Mouse (Mus musculus): ENCODE measurements around the gene Sh3gl1. TPM values are rescaled to one million over a fixed set of nuclear protein-coding genes. Genes with fewer than 3 reads are reported as not detected.
A peak's percentile ranks its signal among the peaks of the same experiment; 100 is the strongest.
"Not testable (repeated sequence)": the region's sequence is repeated elsewhere in the genome, so short reads cannot be mapped to it uniquely, and the experiment has no call there.

The Sh3gl1 gene
- polyA plus RNA-seq (2015; fragmentation: Nextera tagmentation; extraction: Ambion mirVana): 168 and 175 TPM in 2 replicates

DNA sequence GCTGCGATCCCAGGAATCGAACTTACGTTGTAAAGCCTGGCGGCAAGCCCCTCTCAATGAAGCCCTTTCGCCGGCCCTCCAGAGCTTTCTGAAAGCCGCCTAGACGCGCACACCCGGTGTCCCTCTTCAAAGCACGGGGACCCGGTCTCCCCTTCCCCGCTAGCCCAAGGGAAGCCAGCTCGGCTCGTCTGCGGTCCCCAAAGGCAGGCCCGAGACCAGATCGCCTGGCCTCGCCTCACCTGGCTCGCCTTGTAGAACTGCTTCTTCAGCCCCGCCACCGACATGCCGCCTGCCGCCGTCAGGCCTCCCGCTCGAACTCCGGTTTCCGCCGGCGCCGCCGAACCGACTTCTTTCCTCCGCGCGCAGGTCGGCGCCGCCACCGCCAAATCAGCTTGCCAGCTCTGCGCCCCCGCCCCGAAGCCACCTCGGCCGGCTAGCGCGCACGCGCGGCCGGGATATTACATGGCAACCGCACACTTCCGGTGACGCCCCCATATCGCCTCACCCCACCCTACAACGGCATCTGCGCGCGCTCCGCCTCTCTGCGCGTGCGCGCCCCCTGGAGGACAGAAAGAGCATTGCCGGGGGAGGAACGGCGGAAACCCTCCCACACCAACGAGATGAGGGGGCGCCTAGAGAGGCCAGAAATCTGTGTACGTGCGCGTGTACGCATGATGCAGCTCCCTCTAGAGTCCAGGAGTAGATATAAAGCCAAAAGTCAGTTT, at the start of gene Sh3gl1:
TSS of gene Sh3gl1 (minus strand) at position 460 of the 725 bp plus-strand sequence.
- Histone ChIP-seq H3K9me3 (replicated peaks) (no peaks in the 10 kb centered on the region), H3K4me2 (peak within 1 kb of the TSS; percentile 65), H3K27ac (peak within 1 kb of the TSS; percentile 92), H3K27me3 (no peaks in the 10 kb centered on the region), H3K36me3 (peaks cover 19% of the 10 kb centered on the region), H3K9ac (peak within 1 kb of the TSS; percentile 95), H3K4me1 (peaks cover 57% of the 10 kb centered on the region), H3K4me3 (replicated peaks) (peak within 1 kb of the TSS; percentile 82)
- WGBS: under 1% methylated on average over 74 of the region's 74 CpGs
- ATAC-seq (replicated peaks; ENCODE audit: low FRiP score): peak; percentile 92

DNA sequence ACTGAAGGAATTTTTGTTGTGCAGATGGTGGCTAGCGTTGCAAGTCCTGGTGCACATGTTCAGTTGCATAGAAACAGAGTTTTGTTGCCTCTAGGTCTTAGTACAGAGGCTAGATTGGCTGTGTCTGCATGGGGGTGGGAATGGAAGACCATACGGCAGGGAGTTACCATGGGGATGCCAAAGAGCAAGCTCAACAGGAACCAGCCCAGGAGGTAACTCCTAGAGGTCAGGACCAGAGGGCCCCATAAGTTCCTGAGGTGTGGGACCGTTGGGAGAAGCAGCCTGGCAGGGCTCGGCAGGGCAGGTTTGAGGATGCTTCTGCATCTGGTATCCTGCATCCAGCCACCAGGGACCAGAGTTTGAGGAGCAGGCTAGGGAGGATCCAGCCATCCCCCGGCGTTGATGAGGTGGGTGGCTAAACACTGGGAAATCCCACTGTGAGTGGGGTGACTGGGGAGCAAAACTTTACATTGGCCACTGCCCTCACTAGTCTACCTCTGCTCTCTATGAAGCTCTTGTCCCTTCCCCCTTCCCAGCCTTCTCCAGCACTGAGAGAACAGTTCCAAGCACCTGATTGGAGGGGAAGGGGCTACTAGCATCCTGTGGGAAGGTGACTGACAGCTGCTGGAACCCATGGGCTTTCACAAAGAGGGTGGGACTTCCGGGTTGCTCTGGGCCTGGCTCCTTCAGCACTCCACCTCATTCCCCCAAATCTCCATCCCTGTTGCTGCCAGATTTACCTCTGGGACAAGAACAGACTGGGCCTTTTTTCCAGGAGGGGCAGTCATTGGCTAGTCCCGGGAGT, 44.5 kb upstream of the Sh3gl1 start:
- Histone ChIP-seq H3K9me3 (replicated peaks) (no peaks in the 10 kb centered on the region), H3K27me3 (no peaks in the 10 kb centered on the region), H3K9ac (peak overlapping the region; percentile 88), H3K4me2 (peak overlapping the region; percentile 95), H3K27ac (peak overlapping the region; percentile 61), H3K36me3 (peaks cover 38% of the 10 kb centered on the region), H3K4me1 (peaks cover 29% of the 10 kb centered on the region), H3K4me3 (replicated peaks) (peak overlapping the region; percentile 66)
- whole genome bisulfite sequencing: 7% methylated on average over 8 of the region's 8 CpGs
- peak; percentile 38 for ATAC-seq (replicated peaks; ENCODE audit: low FRiP score)

DNA sequence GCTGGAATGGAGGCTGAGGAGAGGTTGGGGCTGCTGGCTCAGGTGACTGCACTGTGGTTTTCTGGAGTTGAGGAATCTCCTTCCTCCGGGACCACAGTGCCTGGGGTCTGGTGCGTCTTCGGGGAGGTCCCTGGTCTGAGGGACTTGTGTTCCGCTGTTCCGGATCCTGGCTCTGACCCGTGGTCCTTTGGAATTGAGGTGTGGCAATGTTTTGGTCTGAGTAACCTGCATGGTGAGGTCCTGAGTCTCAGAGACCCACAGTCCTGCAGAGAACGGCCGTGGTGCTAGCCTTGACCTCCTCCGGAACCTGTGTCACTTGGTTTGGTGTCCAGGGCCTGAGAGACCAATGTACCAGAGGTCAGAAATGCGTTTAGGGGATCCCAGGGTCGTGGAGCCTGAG, 43.5 kb upstream of the Sh3gl1 start:
- Histone ChIP-seq H3K9ac (peak overlapping the region; percentile 88), H3K9me3 (replicated peaks) (no peaks in the 10 kb centered on the region), H3K4me3 (replicated peaks) (peak overlapping the region; percentile 66), H3K4me2 (peak overlapping the region; percentile 95), H3K27ac (peak overlapping the region; percentile 56; the same call in 1 of the 2 replicates), H3K4me1 (peaks cover 36% of the 10 kb centered on the region), H3K27me3 (no peaks in the 10 kb centered on the region), H3K36me3 (peaks cover 28% of the 10 kb centered on the region)
- 1% methylated on average over 11 of the region's 11 CpGs for WGBS
- ATAC-seq (replicated peaks; ENCODE audit: low FRiP score): no peak

DNA sequence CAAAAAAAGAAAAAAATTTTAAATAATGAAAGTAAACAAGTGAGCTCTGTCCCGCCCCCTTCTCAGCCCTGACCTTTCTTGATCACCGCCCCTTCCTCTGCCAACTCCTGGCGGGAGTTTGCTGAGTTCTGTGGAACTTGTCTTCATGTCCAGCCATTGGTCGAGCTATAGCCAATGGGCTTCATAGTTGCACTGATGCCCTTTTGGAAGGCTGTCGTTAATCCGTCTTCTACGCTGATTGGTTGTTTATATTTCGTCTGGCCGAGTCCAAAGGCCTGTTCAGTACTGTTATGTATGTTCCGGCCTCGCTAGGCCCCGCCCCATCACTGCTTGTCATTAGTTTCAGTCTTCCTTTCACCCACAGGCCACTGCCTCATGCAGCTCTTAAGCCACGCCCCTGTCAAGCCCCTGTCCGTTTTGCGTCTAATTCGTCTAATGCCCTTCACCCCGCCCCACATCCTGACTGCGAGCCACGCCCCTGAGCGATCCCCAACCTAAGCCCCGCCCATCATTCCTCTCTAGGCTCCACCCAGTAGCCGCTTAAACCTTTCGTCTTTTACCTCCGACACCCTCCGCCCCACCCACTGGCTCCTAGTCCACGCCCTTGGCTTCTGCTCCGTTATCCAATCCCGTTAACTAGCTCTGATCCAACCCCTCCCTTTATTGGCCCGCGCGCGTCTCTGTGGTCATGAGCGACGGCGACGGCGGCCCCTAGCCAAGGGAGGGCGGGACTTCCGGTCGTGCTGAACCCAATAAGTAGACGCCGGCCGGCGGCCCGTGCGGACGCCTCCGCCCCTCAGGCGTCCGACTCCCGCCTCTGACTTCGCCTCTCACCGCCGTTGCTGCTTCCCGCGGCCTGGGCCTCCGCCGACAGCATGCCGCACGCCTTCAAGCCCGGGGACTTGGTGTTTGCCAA, 42.7 kb upstream of the Sh3gl1 start, which contains the start of gene Hdgfl2:
TSS of gene Hdgfl2 (plus strand) at position 755 of the 916 bp plus-strand sequence.
- peak within 1 kb of the TSS; percentile 88 for H3K9ac ChIP-seq
- H3K4me3 ChIP-seq (replicated peaks): peak within 1 kb of the TSS; percentile 66
- H3K27ac ChIP-seq: peak within 1 kb of the TSS; percentile 74
- ATAC-seq (replicated peaks; ENCODE audit: low FRiP score): peak; percentile 94
- peak within 1 kb of the TSS; percentile 95 for H3K4me2 ChIP-seq
- H3K9me3 ChIP-seq (replicated peaks): no peaks in the 10 kb centered on the region
- no peaks in the 10 kb centered on the region for H3K27me3 ChIP-seq
- H3K36me3 ChIP-seq: peaks cover 22% of the 10 kb centered on the region
- H3K4me1 ChIP-seq: peaks cover 39% of the 10 kb centered on the region
- under 1% methylated on average over 61 of the region's 61 CpGs for WGBS

DNA sequence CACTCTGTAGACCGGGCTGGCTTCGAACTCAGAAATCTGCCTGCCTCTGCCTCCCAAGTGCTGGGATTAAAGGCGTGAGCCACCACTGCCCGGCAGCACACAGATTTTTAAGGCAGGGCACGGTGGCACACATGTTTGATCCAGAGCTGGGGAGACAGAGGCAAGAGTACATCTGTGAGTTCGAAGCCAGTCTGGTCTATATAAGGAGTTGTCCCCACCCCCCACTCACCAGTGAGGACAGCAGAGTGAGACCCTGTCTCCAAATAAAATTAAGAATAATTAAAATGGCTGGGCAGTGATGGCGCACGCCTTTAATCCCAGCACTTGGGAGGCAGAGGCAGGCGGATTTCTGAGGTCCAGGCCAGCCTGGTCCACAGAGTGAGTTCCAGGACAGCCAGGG, 41.9 kb upstream of the Sh3gl1 start:
- Histone ChIP-seq H3K27ac (peak overlapping the region; percentile 74), H3K36me3 (peaks cover 17% of the 10 kb centered on the region), H3K4me1 (peaks cover 46% of the 10 kb centered on the region), H3K4me2 (peak overlapping the region; percentile 95), H3K4me3 (replicated peaks) (peak overlapping the region; percentile 66)
- not testable (repeated sequence) for H3K9ac ChIP-seq; H3K9me3 ChIP-seq (replicated peaks); H3K27me3 ChIP-seq; ATAC-seq (replicated peaks; ENCODE audit: low FRiP score)
- WGBS: 68% methylated on average over 9 of the region's 9 CpGs

DNA sequence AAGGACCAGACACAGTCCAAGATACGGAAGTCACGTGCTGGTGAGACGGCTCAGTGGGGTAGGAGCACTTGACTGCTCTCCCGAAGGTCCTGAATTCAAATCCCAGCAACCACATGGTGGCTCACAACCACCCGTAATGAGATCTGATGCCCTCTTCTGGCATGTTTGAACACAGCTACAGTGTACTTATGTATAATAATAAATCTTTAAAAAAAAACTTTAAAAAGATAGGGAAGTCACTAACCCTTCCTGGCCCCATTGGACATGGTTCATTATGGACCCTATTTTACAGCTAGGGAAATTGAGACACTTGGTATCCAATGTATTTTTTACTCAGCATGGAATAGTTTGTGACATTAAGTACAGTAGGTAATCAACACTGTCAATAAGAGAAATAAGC, 41.1 kb upstream of the Sh3gl1 start:
- no peak for ATAC-seq (replicated peaks; ENCODE audit: low FRiP score)
- Histone ChIP-seq H3K9me3 (replicated peaks) (no peaks in the 10 kb centered on the region), H3K9ac (no peak overlapping the region), H3K4me3 (replicated peaks) (no peak overlapping the region), H3K36me3 (peaks cover 15% of the 10 kb centered on the region), H3K27ac (no peak overlapping the region), H3K4me2 (no peak overlapping the region), H3K27me3 (no peaks in the 10 kb centered on the region), H3K4me1 (peaks cover 53% of the 10 kb centered on the region)
- WGBS: 93% methylated on average over 5 of the region's 5 CpGs

DNA sequence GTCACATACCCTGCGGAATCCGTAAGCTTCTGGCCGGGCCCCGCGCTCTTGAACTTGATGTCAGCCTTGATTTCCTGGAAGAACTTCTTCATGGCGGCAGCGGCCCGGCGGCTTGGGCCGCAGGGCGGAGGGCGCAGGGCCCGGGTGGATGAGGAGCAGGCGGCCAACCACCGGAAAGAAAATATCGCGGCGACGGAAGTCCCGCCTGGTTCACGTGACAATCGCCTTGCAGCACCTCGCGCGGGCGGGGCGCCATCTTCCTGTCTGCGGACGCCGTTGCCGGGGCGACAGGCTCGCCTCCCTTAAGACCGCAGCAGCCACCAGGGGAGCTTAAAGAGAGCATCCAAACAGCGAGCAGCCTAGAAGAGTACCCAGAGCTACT, 38.4 kb upstream of the Sh3gl1 start, which contains the start of gene Ubxn6:
TSS of gene Ubxn6 (minus strand) at position 202 of the 382 bp plus-strand sequence.
- Histone ChIP-seq H3K36me3 (peaks cover 33% of the 10 kb centered on the region), H3K4me3 (replicated peaks) (peak within 1 kb of the TSS; percentile 79), H3K4me1 (peaks cover 30% of the 10 kb centered on the region), H3K4me2 (peak within 1 kb of the TSS; percentile 76), H3K27ac (peak within 1 kb of the TSS; percentile 99), H3K9ac (peak within 1 kb of the TSS; percentile 76), H3K9me3 (replicated peaks) (no peaks in the 10 kb centered on the region), H3K27me3 (no peaks in the 10 kb centered on the region)
- WGBS: under 1% methylated on average over 35 of the region's 35 CpGs
- peak; percentile 61 for ATAC-seq (replicated peaks; ENCODE audit: low FRiP score)

DNA sequence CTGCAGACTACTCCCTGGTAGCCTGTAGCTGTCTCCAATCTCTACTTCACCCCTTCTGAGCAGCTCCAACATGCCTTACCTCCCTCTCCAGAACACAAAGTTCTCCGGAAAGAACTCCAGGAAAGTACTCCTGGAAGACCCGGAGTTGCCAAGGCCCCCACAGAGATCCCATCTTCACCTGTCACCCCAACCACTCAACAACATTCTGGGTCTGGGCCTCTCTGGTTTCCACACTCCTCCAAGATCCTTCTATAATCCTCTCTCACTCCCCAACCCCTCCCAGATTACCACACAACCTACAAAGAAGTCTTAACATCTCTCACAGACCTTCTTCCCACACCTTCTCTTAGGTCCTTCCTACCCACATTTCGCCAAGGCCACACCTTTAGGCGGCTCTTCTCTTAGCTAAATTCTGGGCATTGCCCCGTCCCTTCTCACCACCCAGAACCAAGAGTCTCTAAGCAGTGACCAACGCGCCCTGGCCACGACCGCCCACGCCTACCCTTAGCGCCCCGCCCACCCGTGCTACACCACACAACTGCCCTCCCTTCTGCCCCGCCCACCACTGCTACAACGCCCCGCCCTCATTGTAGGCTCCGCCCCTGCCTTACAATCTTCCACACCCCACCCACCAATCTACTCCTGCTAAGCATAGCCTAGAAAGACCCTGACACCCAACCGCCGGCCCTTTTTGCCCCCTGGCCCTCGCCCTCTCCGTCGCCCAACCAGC, 37.8 kb upstream of the Sh3gl1 start:
- Histone ChIP-seq H3K4me1 (peaks cover 30% of the 10 kb centered on the region), H3K27me3 (no peaks in the 10 kb centered on the region), H3K27ac (peak overlapping the region; percentile 99), H3K4me3 (replicated peaks) (peak overlapping the region; percentile 79), H3K9me3 (replicated peaks) (no peaks in the 10 kb centered on the region), H3K9ac (peak overlapping the region; percentile 76), H3K4me2 (peak overlapping the region; percentile 76), H3K36me3 (peaks cover 39% of the 10 kb centered on the region)
- peak; percentile 35 for ATAC-seq (replicated peaks; ENCODE audit: low FRiP score)
- 7% methylated on average over 22 of the region's 22 CpGs for WGBS

DNA sequence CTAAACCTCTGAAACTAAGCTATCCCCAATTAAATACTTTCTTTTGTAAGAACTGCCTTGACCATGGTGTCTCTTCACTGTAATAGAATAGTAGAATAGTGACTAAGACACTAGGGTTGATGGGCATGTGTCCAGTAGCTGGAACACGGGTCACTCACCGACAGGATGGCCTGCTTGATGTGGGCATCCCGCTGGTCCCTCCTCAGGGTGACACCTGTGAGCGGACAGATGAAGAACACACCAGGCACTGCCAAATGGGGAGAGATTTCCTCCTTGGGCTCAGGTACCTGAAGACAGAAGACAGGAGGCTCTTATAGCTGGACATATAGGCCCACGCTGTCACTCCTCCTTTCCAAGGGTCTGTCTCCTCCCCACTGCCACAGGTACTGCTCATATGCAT, 35.8 kb upstream of the Sh3gl1 start:
- WGBS: 94% methylated on average over 5 of the region's 5 CpGs
- Histone ChIP-seq H3K36me3 (peaks cover 59% of the 10 kb centered on the region), H3K27me3 (no peaks in the 10 kb centered on the region), H3K4me2 (no peak overlapping the region), H3K4me1 (peaks cover 25% of the 10 kb centered on the region), H3K9me3 (replicated peaks) (no peaks in the 10 kb centered on the region), H3K4me3 (replicated peaks) (no peak overlapping the region), H3K27ac (no peak overlapping the region), H3K9ac (no peak overlapping the region)
- ATAC-seq (replicated peaks; ENCODE audit: low FRiP score): no peak

DNA sequence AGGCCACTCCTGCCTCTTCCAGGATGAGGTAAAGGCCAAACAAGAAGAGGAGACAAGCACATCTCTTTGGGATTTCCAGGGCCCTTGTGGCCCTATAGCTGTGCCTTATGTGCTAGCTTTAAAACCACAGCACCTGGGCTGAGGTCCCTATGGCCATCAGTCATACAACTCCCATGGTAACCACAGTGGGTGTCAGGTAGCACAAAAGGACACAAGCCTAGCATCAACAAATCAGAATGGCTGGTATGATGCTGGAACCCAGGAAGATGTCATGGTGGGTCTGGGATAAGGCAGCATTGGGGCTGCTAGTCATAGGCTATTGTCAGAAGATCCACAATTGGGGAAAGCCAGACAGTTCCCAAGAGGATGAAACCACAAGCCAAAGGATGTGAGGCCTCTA, 34.7 kb upstream of the Sh3gl1 start:
- Histone ChIP-seq H3K27ac (no peak overlapping the region), H3K4me1 (peaks cover 25% of the 10 kb centered on the region), H3K4me2 (no peak overlapping the region), H3K4me3 (replicated peaks) (no peak overlapping the region), H3K9me3 (replicated peaks) (no peaks in the 10 kb centered on the region), H3K9ac (no peak overlapping the region), H3K36me3 (peaks cover 70% of the 10 kb centered on the region), H3K27me3 (no peaks in the 10 kb centered on the region)
- ATAC-seq (replicated peaks; ENCODE audit: low FRiP score): no peak

DNA sequence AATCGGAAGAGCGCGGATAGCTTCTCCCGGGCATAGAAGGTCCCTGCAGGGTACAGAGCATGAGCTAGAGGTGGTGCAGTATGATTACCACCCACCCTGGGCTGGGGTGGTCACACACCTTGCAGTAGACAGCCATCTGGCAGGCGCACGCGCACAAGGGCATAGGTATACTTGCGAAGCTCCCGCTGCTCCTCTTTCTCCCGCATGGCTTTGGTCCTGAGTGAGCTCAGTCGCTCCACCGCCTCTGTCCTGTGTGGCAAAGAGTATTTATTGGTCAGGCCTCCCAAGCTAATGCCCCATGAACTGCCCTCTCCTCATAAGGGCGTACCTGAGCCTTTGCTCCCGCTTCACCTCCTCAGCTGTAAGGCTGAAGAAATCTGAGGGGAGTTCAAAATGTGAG, 32.6 kb upstream of the Sh3gl1 start:
- WGBS: 96% methylated on average over 14 of the region's 14 CpGs

More for the DNA sequence above, 32.6 kb upstream of the Sh3gl1 start:
- Histone ChIP-seq H3K4me2 (no peak overlapping the region), H3K36me3 (peaks cover 91% of the 10 kb centered on the region), H3K27me3 (no peaks in the 10 kb centered on the region), H3K4me1 (peaks cover 14% of the 10 kb centered on the region), H3K27ac (no peak overlapping the region), H3K9me3 (replicated peaks) (no peaks in the 10 kb centered on the region), H3K4me3 (replicated peaks) (no peak overlapping the region), H3K9ac (no peak overlapping the region)
- ATAC-seq (replicated peaks; ENCODE audit: low FRiP score): no peak
